Mouse (Mus musculus): ENCODE data around the gene Sorcs1.

GRCm38 (mm10) chr19:50468592-50468991 is 209.9 kb downstream of the Sorcs1 start:
- no peak for TF ChIP-seq CTCF (IDR thresholded peaks at IDR 0.05; ENCODE audit: control insufficient read depth, insufficient read depth, insufficient read length)
- no peak for TF ChIP-seq CEBPB (IDR thresholded peaks at IDR 0.05; ENCODE audit: low read depth)
- TF ChIP-seq MYOD1 (IDR thresholded peaks at IDR 0.05; ENCODE audit: control insufficient read depth, insufficient read length, low read depth): no peak
- no peak for TF ChIP-seq USF1 (IDR thresholded peaks at IDR 0.05; ENCODE audit: low read depth)

All from C2C12 (cell line).